Mouse (Mus musculus) MEL (cell line): ENCODE data around the gene Osbpl10. TPM values are rescaled to one million over a fixed set of nuclear protein-coding genes. Genes with fewer than 3 reads are reported as not detected.

Experiments used
- DNase-seq: peaks from one replicate; pipeline ENCODE4 v3.0.0; 2011; ENCODE audit warnings: low read depth, low spot score
- H3K27ac ChIP-seq: 2 replicates; pipeline ENCODE4 v1.5.1; 2012; ENCODE audit warnings: low read depth, mild to moderate bottlenecking, control low read depth, low read length, moderate library complexity; ENCODE audit not compliant: control insufficient read depth
- H3K27me3 ChIP-seq, 2 experiments: fragments of 150-350 bp in 1 of 2; sonication (generic) in 1 of 2; 2 replicates each; pipeline ENCODE4 v1.6.1; 2012; ENCODE audit warnings: low read length in 2 of 2, mild to moderate bottlenecking in 2 of 2, improper control_type of control experiment in 1 of 2, moderate library complexity in 1 of 2; ENCODE audit not compliant: insufficient read depth in 2 of 2, control insufficient read depth in 1 of 2
- H3K36me3 ChIP-seq, 2 experiments: 2 replicates each; pipeline ENCODE4 v1.6.1; 2012 to 2014; ENCODE audit warnings: low read length in 2 of 2, improper control_type of control experiment in 1 of 2, inconsistent platforms in 1 of 2, mild to moderate bottlenecking in 1 of 2; ENCODE audit not compliant: insufficient read depth in 2 of 2, control insufficient read depth in 1 of 2
- H3K4me1 ChIP-seq, 2 experiments: fragments of 150-350 bp in 1 of 2; sonication (generic) in 1 of 2; 2 replicates each; pipeline ENCODE4 v1.6.1; 2012; ENCODE audit warnings: low read length in 2 of 2, improper control_type of control experiment in 1 of 2, mild to moderate bottlenecking in 1 of 2; ENCODE audit not compliant: insufficient read depth in 2 of 2, control insufficient read depth in 1 of 2
- H3K4me3 ChIP-seq, 2 experiments: fragments of 150-350 bp in 1 of 2; sonication (generic) in 1 of 2; 2 replicates each; pipeline ENCODE4 v1.5.1; 2012; ENCODE audit warnings: low read depth in 2 of 2, low read length in 2 of 2, mild to moderate bottlenecking in 2 of 2, moderate library complexity in 2 of 2, control low read depth in 1 of 2, improper control_type of control experiment in 1 of 2; ENCODE audit not compliant: control insufficient read depth in 1 of 2, insufficient read depth in 1 of 2
- H3K79me2 ChIP-seq: 2 replicates; pipeline ENCODE4 v1.6.1; 2012; ENCODE audit warnings: mild to moderate bottlenecking, low read length, moderate library complexity; ENCODE audit not compliant: control insufficient read depth, poor library complexity, insufficient read depth
- H3K9ac ChIP-seq: 2 replicates; pipeline ENCODE4 v1.6.1; 2012; ENCODE audit warnings: low read depth, mild to moderate bottlenecking, control low read depth, low read length, moderate library complexity; ENCODE audit not compliant: control insufficient read depth, poor library complexity, severe bottlenecking
- H3K9me3 ChIP-seq: fragments of 150-350 bp; sonication (generic); replicated peaks from 2 replicates; pipeline ENCODE4 v1.6.1; 2012; ENCODE audit warnings: mild to moderate bottlenecking, low read length, improper control_type of control experiment, moderate library complexity; ENCODE audit not compliant: insufficient read depth
- BHLHE40 ChIP-seq: IDR thresholded peaks from 2 replicates; pipeline ENCODE4 v1.6.1; 2012; ENCODE audit warnings: low read depth, mild to moderate bottlenecking, inconsistent platforms, low read length, improper control_type of control experiment, borderline replicate concordance
- CHD2 ChIP-seq: IDR thresholded peaks from 2 replicates; pipeline ENCODE4 v1.6.1; 2011; ENCODE audit warnings: low read length, improper control_type of control experiment
- CTCF ChIP-seq, 3 experiments: IDR thresholded peaks in 2 of 3; conservative IDR thresholded peaks in 1 of 3; 2 replicates each; pipeline ENCODE4 v1.5.1; 2011 to 2012; ENCODE audit warnings: low read length in 3 of 3, low read depth in 2 of 3, mild to moderate bottlenecking in 2 of 3, improper control_type of control experiment in 1 of 3, inconsistent platforms in 1 of 3, mixed read lengths in 1 of 3, moderate library complexity in 1 of 3; ENCODE audit not compliant: control insufficient read depth in 1 of 3, insufficient read depth in 1 of 3, poor library complexity in 1 of 3, severe bottlenecking in 1 of 3
- E2F4 ChIP-seq: IDR thresholded peaks from 2 replicates; pipeline ENCODE4 v1.6.1; 2011; ENCODE audit warnings: low read depth, low read length, improper control_type of control experiment, borderline replicate concordance
- EP300 ChIP-seq, 2 experiments: IDR thresholded peaks; 2 replicates each; pipeline ENCODE4 v1.6.1; 2011; ENCODE audit warnings: improper control_type of control experiment in 2 of 2, low read length in 2 of 2, low read depth in 1 of 2, mild to moderate bottlenecking in 1 of 2
- ETS1 ChIP-seq: IDR thresholded peaks from 2 replicates; pipeline ENCODE4 v1.6.1; 2012; ENCODE audit warnings: low read depth, mild to moderate bottlenecking, inconsistent platforms, low read length, improper control_type of control experiment, moderate library complexity
- GABPA ChIP-seq: IDR thresholded peaks from 2 replicates; pipeline ENCODE4 v1.6.1; 2012; ENCODE audit warnings: low read depth, mild to moderate bottlenecking, inconsistent platforms, low read length, improper control_type of control experiment, moderate library complexity
- MAFK ChIP-seq: IDR thresholded peaks from 2 replicates; pipeline ENCODE4 v1.6.1; 2011; ENCODE audit warnings: low read depth, mild to moderate bottlenecking, low read length, improper control_type of control experiment, borderline replicate concordance
- MEF2A ChIP-seq: IDR thresholded peaks from 2 replicates; pipeline ENCODE4 v1.6.1; 2014; ENCODE audit warnings: low read depth, mild to moderate bottlenecking, inconsistent platforms, low read length, improper control_type of control experiment; ENCODE audit not compliant: poor library complexity, insufficient replicate concordance, severe bottlenecking; ENCODE audit errors: extremely low read depth
- MXI1 ChIP-seq: IDR thresholded peaks from 2 replicates; pipeline ENCODE4 v1.6.1; 2011; ENCODE audit warnings: mild to moderate bottlenecking, low read depth, low read length, improper control_type of control experiment
- MYB ChIP-seq: IDR thresholded peaks from 2 replicates; pipeline ENCODE4 v1.6.1; 2011; ENCODE audit warnings: mild to moderate bottlenecking, low read depth, low read length, improper control_type of control experiment
- MYC ChIP-seq: IDR thresholded peaks from 2 replicates; pipeline ENCODE4 v1.6.1; 2011; ENCODE audit warnings: low read depth, mild to moderate bottlenecking, low read length, improper control_type of control experiment, moderate library complexity
- POLR2A ChIP-seq, 2 experiments: IDR thresholded peaks; 2 replicates each; pipeline ENCODE4 v1.6.1; 2011 to 2012; ENCODE audit warnings: low read length in 2 of 2, mild to moderate bottlenecking in 2 of 2, control low read depth in 1 of 2, improper control_type of control experiment in 1 of 2, low read depth in 1 of 2, moderate library complexity in 1 of 2; ENCODE audit not compliant: control insufficient read depth in 1 of 2, insufficient read depth in 1 of 2, poor library complexity in 1 of 2
- POLR2AphosphoS5 ChIP-seq: IDR thresholded peaks from 2 replicates; pipeline ENCODE4 v1.6.1; 2012; ENCODE audit warnings: low read depth, borderline replicate concordance, mild to moderate bottlenecking, inconsistent platforms, low read length, moderate library complexity, mixed read lengths
- RAD21 ChIP-seq: IDR thresholded peaks from 2 replicates; pipeline ENCODE4 v1.6.1; 2011; ENCODE audit warnings: mild to moderate bottlenecking, low read depth, low read length, improper control_type of control experiment
- RCOR1 ChIP-seq: IDR thresholded peaks from 2 replicates; pipeline ENCODE4 v1.6.1; 2012; ENCODE audit warnings: low read depth, mild to moderate bottlenecking, inconsistent platforms, low read length, improper control_type of control experiment
- USF1 ChIP-seq: IDR thresholded peaks from 2 replicates; pipeline ENCODE4 v1.6.1; 2014; ENCODE audit warnings: low read depth, mild to moderate bottlenecking, inconsistent platforms, low read length, improper control_type of control experiment, moderate library complexity
- USF2 ChIP-seq, 2 experiments: IDR thresholded peaks; 2 replicates each; pipeline ENCODE4 v1.6.1; 2011 to 2012; ENCODE audit warnings: improper control_type of control experiment in 2 of 2, low read length in 2 of 2, borderline replicate concordance in 1 of 2, inconsistent platforms in 1 of 2, low read depth in 1 of 2, mild to moderate bottlenecking in 1 of 2; ENCODE audit not compliant: insufficient read depth in 1 of 2
- ZC3H11A ChIP-seq: IDR thresholded peaks from 2 replicates; pipeline ENCODE4 v1.6.1; 2012; ENCODE audit warnings: low read depth, mild to moderate bottlenecking, inconsistent platforms, low read length, improper control_type of control experiment
- ZKSCAN1 ChIP-seq: IDR thresholded peaks from 2 replicates; pipeline ENCODE4 v1.6.1; 2012; ENCODE audit warnings: low read depth, mild to moderate bottlenecking, inconsistent platforms, low read length, improper control_type of control experiment, moderate library complexity
- ZMIZ1 ChIP-seq: IDR thresholded peaks from 2 replicates; pipeline ENCODE4 v1.6.1; 2012; ENCODE audit warnings: low read depth, mild to moderate bottlenecking, inconsistent platforms, low read length, improper control_type of control experiment, moderate library complexity
- polyA plus RNA-seq, 2 experiments: library from polyadenylated mRNA; stranded (reverse) in 1 of 2; unstranded in 1 of 2; fragments of >175 nt in 1 of 2; fragments of >200 nt in 1 of 2; gene quantifications; 2 replicates each; pipeline versions ENCODE4 v1.2.1 to v1.2.4; 2012; ENCODE audit warnings: low replicate concordance in 2 of 2, low read depth in 1 of 2; ENCODE audit not compliant: insufficient read length in 2 of 2, insufficient read depth in 1 of 2, missing spikeins in 1 of 2
- total RNA-seq: library from RNA; depleted of rRNA; stranded (reverse); fragments of 300-350 nt; gene quantifications from 2 replicates; pipeline ENCODE4 v1.2.3, GENCODE M21; 2012

Gene Osbpl10
- total and polyA plus RNA-seq, 3 experiments: not detected

- H3K9ac ChIP-seq: no peak overlapping the region
- no peaks in the 10 kb centered on the region for H3K27me3 ChIP-seq
- H3K4me1 ChIP-seq: no peaks in the 10 kb centered on the region
- no peak for TF ChIP-seq ZKSCAN1
- no peak for TF ChIP-seq ZMIZ1
- TF ChIP-seq MYC: no peak
- TF ChIP-seq E2F4: no peak
- TF ChIP-seq CTCF (IDR thresholded peaks at IDR 0.05 in 2 of 3, conservative IDR thresholded peaks at IDR 0.05 in 1 of 3; ENCODE audit: control insufficient read depth in 1 of 3, insufficient read depth in 1 of 3, low read depth in 2 of 3, low read length in 3 of 3, poor library complexity in 1 of 3, severe bottlenecking in 1 of 3): no peak
- TF ChIP-seq RCOR1: no peak
- TF ChIP-seq ETS1: no peak
- no peak for TF ChIP-seq USF1
- TF ChIP-seq EP300 (IDR thresholded peaks at IDR 0.05; ENCODE audit: low read depth in 1 of 2, low read length in 2 of 2): no peak
- no peak for TF ChIP-seq BHLHE40
- TF ChIP-seq MEF2A: no peak
- TF ChIP-seq MYB: no peak
- no peak for TF ChIP-seq CHD2
- TF ChIP-seq MAFK: no peak
- no peak for TF ChIP-seq MXI1
- no peak for TF ChIP-seq POLR2A (IDR thresholded peaks at IDR 0.05; ENCODE audit: control insufficient read depth in 1 of 2, insufficient read depth in 1 of 2, low read depth in 1 of 2, low read length in 2 of 2, poor library complexity in 1 of 2)
- TF ChIP-seq ZC3H11A: no peak
- no peak for TF ChIP-seq RAD21
- TF ChIP-seq POLR2AphosphoS5: no peak
- no peaks in the 10 kb centered on the region for H3K36me3 ChIP-seq
- H3K27ac ChIP-seq: no peak overlapping the region
- H3K79me2 ChIP-seq: no peaks in the 10 kb centered on the region
- H3K9me3 ChIP-seq: no peaks in the 10 kb centered on the region
- DNase-seq: no peak
- H3K4me3 ChIP-seq: no peak overlapping the region
These were observed 73.6 kb downstream of the Osbpl10 start for GRCm38 (mm10) chr9:115051976-115052375.

- H3K9ac ChIP-seq: no peak overlapping the region
- H3K27ac ChIP-seq: no peak overlapping the region
- no peaks in the 10 kb centered on the region for H3K4me1 ChIP-seq
- no peak overlapping the region for H3K4me3 ChIP-seq
- H3K79me2 ChIP-seq: no peaks in the 10 kb centered on the region
- no peaks in the 10 kb centered on the region for H3K27me3 ChIP-seq
- no peaks in the 10 kb centered on the region for H3K36me3 ChIP-seq
- no peak for DNase-seq
- no peaks in the 10 kb centered on the region for H3K9me3 ChIP-seq
- TF ChIP-seq POLR2AphosphoS5: no peak
- no peak for TF ChIP-seq GABPA
- no peak for TF ChIP-seq USF2 (IDR thresholded peaks at IDR 0.05; ENCODE audit: borderline replicate concordance in 1 of 2, insufficient read depth in 1 of 2, low read depth in 1 of 2, low read length in 2 of 2)
These were observed 75.4 kb downstream of the Osbpl10 start for GRCm38 (mm10) chr9:115053779-115054178.
